Mouse (Mus musculus): ENCODE results near the gene Abcb6. TPM values are rescaled to one million over a fixed set of nuclear protein-coding genes. Genes with fewer than 3 reads are reported as not detected.

Gene Abcb6
- polyA plus RNA-seq, 1 experiment from 2014 or later = 17.1 TPM

DNA sequence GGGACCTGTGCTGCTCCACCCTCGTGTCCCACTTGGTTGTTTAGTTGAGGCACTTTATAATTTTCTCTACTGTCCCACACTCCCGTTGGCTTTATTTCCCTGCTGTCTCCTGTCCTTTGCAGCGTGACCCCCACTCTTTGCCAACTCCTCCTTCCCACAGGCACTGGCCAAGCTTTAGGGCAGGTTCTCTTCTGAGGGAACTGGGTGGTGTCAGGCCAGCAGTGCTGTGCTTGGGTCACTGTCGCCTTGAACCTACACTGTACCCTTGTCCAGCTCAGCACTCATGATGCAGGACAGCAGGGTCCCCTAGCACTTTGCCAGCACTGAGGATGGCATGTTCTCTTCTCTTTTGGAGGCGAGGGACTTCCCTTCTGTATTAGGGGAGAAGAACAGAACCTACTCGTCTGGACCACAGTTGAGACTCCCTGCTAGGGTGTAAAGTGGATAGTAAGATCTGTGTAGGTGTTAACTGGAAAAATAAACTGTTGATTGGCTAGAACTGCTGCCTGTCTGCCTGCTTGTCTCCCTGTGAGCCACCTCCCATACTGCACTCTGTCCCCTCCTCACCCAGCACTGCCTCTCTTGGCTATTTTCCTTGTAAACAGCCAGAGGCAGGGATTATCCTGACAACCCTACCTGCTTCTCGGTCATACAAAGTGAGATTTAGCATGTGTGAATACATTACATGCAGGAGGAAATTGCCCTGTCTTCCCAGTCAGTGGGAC is 32.6 kb downstream of the Abcb6 start:
- H3K9ac ChIP-seq (ENCODE audit: low read depth, low read length) = no peak overlapping the region
- ATAC-seq = no peak
- no peak for TF ChIP-seq CTCF (IDR thresholded peaks at IDR 0.05; ENCODE audit: low read depth)
- H3K27ac ChIP-seq (ENCODE audit: low read depth, low read length) = no peak overlapping the region
- no peak overlapping the region for H3K4me2 ChIP-seq (replicated peaks; ENCODE audit: low read depth)
- no peak overlapping the region for H3K4me3 ChIP-seq (ENCODE audit: low read depth, low read length)
- 80% methylated on average over 7 of the region's 7 CpGs for WGBS
- no peaks in the 10 kb centered on the region for H3K9me3 ChIP-seq (ENCODE audit: control insufficient read depth)
- no peaks in the 10 kb centered on the region for H3K27me3 ChIP-seq (replicated peaks; ENCODE audit: control insufficient read depth, insufficient read depth, low read length)
- H3K36me3 ChIP-seq (ENCODE audit: control insufficient read depth, insufficient read depth) = peaks cover 47% of the 10 kb centered on the region
- no peaks in the 10 kb centered on the region for H3K4me1 ChIP-seq (replicated peaks; ENCODE audit: control insufficient read depth, insufficient read depth, low read length)

DNA sequence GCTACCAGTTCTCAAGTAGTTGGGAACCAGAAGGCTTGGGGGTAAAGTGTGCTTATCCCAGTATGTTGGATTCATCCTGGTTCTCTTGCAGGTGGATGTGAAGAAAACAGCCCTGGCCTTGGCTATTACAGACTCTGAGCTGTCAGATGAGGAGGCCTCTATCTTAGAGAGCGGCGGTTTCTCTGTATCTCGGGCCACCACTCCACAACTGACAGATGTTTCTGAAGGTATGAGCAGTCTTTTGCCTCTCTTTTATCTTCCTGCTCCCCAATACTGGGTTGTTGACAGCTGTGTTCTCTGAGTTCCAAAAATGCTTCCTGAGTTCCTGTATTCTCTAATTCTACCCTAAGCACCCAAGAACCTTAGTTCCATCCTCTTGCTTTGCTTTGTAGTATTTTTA is 34.6 kb downstream of the Abcb6 start:
- peaks cover 47% of the 10 kb centered on the region for H3K36me3 ChIP-seq (ENCODE audit: control insufficient read depth, insufficient read depth)

DNA sequence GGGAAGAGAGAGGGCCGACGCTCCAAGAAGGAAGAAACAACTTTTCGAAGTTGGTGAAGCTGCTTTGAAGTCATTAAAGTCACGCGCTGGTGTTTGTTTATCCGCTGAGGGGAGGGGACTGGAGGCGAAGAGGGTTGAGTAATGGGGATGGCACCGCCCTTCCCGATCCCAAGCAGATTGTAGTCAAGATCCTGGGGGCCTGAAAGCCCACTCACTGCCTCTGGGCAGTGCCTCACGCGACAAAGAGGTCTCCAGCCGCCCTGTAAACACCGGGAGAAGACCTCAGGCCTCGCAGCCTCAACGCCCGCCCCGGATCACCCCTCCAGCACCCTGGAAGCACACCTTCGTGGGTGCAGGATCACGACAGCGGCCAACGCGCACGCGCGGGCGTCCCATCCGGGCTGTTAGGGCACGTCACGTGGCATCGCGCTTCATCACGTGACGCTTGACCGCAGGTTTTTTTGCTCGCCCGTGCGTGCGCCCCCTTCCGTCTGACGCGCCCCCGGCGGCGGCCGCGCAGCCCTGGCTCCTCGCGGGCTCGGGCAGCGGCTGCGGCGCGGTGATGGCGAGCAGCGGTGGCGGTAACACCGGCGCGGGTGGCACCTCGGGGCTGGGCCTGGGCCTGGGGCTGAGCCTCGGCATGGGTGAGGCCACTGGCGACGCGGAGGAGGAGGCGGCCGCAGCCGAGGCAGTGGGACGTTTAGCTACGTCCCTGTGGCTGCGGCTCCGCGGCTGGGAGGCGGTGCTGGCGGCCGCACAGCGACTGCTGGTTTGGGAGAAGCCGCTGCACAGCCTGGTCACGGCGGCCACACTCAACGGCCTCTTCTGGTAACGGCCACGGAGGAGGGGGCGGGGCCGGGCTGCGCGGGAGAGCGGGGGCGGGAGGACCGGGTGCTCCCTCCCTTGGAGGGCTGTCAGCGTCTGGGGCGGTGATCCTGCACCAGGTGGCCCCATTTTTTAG is 37.6 kb downstream of the Abcb6 start, which contains the start of the genes Cnppd1 and Retreg2:
Cnppd1 (minus strand) TSS at position 411 of the 961 bp plus-strand sequence.
Retreg2 (plus strand) TSS at position 478 of the 961 bp plus-strand sequence.
- peak; percentile 84 for ATAC-seq
- H3K9me3 ChIP-seq (ENCODE audit: control insufficient read depth) = no peaks in the 10 kb centered on the region
- peak within 1 kb of the TSS; percentile 72 for H3K4me3 ChIP-seq (ENCODE audit: low read depth, low read length)
- H3K4me2 ChIP-seq (replicated peaks; ENCODE audit: low read depth) = peak within 1 kb of the TSS; percentile 88
- H3K27me3 ChIP-seq (replicated peaks; ENCODE audit: control insufficient read depth, insufficient read depth, low read length) = no peaks in the 10 kb centered on the region
- no peaks in the 10 kb centered on the region for H3K4me1 ChIP-seq (replicated peaks; ENCODE audit: control insufficient read depth, insufficient read depth, low read length)
- H3K36me3 ChIP-seq (ENCODE audit: control insufficient read depth, insufficient read depth) = peaks cover 49% of the 10 kb centered on the region
- peak; percentile 82 for TF ChIP-seq CTCF (IDR thresholded peaks at IDR 0.05; ENCODE audit: low read depth)
- WGBS = under 1% methylated on average over 82 of the region's 91 CpGs
- H3K9ac ChIP-seq (ENCODE audit: low read depth, low read length) = peak within 1 kb of the TSS; percentile 76
- H3K27ac ChIP-seq (ENCODE audit: low read depth, low read length) = peak within 1 kb of the TSS; percentile 96

More for the DNA sequence above, 34.6 kb downstream of the Abcb6 start:
- Histone ChIP-seq H3K27ac (ENCODE audit: low read depth, low read length) (no peak overlapping the region), H3K4me1 (replicated peaks; ENCODE audit: control insufficient read depth, insufficient read depth, low read length) (no peaks in the 10 kb centered on the region), H3K4me2 (replicated peaks; ENCODE audit: low read depth) (no peak overlapping the region), H3K27me3 (replicated peaks; ENCODE audit: control insufficient read depth, insufficient read depth, low read length) (no peaks in the 10 kb centered on the region), H3K9ac (ENCODE audit: low read depth, low read length) (no peak overlapping the region), H3K9me3 (ENCODE audit: control insufficient read depth) (no peaks in the 10 kb centered on the region), H3K4me3 (ENCODE audit: low read depth, low read length) (no peak overlapping the region)
- TF ChIP-seq CTCF (IDR thresholded peaks at IDR 0.05; ENCODE audit: low read depth) = no peak
- 98% methylated on average over 3 of the region's 3 CpGs for WGBS
- no peak for ATAC-seq

DNA sequence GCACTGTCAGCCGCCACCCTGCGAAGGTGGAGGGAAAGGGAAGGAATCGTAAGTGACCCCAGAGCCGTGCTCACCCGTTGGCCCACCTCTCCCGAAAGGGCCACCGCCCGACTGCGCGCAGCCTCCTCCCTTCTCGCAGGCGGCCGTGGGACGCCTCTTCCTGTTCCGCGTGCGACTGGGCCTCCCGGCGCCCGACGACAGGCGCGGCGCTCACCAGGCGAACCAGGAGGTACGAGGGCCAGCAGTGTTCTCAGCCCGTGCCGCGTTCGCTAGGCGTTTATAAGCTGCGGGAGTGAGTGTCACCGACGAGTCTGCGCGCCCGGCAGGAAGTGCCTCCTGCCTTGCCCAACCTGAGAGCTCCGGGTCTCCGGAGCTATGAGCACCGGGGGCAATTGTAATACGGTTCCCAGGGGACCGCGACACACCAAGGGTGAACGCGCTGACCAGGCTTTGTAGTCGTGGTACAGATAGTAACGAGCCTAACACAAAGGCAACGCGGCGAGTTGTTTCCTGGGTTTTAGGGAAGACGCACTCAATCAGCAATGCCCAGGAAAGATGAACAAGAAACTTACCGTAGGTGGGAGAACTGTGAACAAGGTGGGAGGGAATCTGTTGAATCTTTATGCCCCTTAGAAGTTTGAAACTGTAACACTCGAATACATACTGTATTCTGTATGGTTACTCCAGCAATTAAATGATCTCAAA is 38.6 kb downstream of the Abcb6 start:
- peak overlapping the region; percentile 88 for H3K4me2 ChIP-seq (replicated peaks; ENCODE audit: low read depth)
- no peaks in the 10 kb centered on the region for H3K4me1 ChIP-seq (replicated peaks; ENCODE audit: control insufficient read depth, insufficient read depth, low read length)
- H3K36me3 ChIP-seq (ENCODE audit: control insufficient read depth, insufficient read depth) = peaks cover 49% of the 10 kb centered on the region
- peak; percentile 50 for ATAC-seq
- H3K4me3 ChIP-seq (ENCODE audit: low read depth, low read length) = peak overlapping the region; percentile 72
- H3K9me3 ChIP-seq (ENCODE audit: control insufficient read depth) = no peaks in the 10 kb centered on the region
- no peaks in the 10 kb centered on the region for H3K27me3 ChIP-seq (replicated peaks; ENCODE audit: control insufficient read depth, insufficient read depth, low read length)
- peak overlapping the region; percentile 76 for H3K9ac ChIP-seq (ENCODE audit: low read depth, low read length)
- WGBS = under 1% methylated on average over 52 of the region's 53 CpGs
- H3K27ac ChIP-seq (ENCODE audit: low read depth, low read length) = peak overlapping the region; percentile 96
- TF ChIP-seq CTCF (IDR thresholded peaks at IDR 0.05; ENCODE audit: low read depth) = no peak; the same call in 1 of the 2 replicates

DNA sequence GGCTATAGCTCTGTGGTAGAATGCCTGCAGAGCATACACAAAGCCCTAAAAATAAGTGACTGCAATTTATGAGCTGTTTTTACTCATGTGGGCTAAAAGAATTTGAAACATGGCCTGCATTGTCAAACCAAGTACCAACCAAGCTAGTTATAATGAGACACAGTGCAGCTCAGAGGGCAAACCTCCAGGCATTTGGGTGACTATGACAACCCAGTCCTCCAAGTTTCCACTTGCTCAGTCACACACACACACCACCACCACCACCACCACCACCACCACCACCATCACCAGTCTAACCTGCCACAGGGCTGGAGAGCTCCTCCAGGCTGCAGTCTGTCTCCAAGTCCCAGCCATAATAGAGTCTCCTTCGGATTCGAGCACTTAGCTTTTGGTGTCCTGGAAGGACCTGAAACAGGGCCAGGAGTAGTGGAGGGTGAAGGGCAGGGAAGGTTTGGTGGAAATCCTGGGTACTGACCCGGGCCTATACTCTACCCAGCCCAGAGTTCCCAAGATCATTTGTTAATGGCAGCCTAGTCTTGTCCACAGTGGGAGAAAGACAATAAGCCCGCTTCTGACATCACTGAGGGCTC is 39.5 kb downstream of the Abcb6 start:
- no peaks in the 10 kb centered on the region for H3K9me3 ChIP-seq (ENCODE audit: control insufficient read depth)
- TF ChIP-seq CTCF (IDR thresholded peaks at IDR 0.05; ENCODE audit: low read depth) = no peak
- H3K27me3 ChIP-seq (replicated peaks; ENCODE audit: control insufficient read depth, insufficient read depth, low read length) = no peaks in the 10 kb centered on the region
- H3K27ac ChIP-seq (ENCODE audit: low read depth, low read length) = peak overlapping the region; percentile 96
- 36% methylated on average over 4 of the region's 4 CpGs for WGBS
- ATAC-seq = no peak
- peaks cover 49% of the 10 kb centered on the region for H3K36me3 ChIP-seq (ENCODE audit: control insufficient read depth, insufficient read depth)
- peak overlapping the region; percentile 88 for H3K4me2 ChIP-seq (replicated peaks; ENCODE audit: low read depth)
- H3K9ac ChIP-seq (ENCODE audit: low read depth, low read length) = peak overlapping the region; percentile 76
- peak overlapping the region; percentile 72 for H3K4me3 ChIP-seq (ENCODE audit: low read depth, low read length)
- H3K4me1 ChIP-seq (replicated peaks; ENCODE audit: control insufficient read depth, insufficient read depth, low read length) = no peaks in the 10 kb centered on the region
